Mouse (Mus musculus) right cerebral cortex, postnatal 10 days (tissue): ENCODE results near the gene Nap1l3.

Experiments used
- DNase-seq, 2 experiments: peaks; one replicate each; pipeline ENCODE4 v3.0.0; 2021; ENCODE audit warnings: low spot score in 2 of 2

Gene Nap1l3

GRCm38 (mm10) chrX:122396781-122397581 is at the start of gene Nap1l3:
Gene Nap1l3, minus strand, starts transcription at chrX:122397401.
- peak; percentile 85 to 92 for DNase-seq

- peak in 1 of 2 experiments; percentile 15 for DNase-seq
These were observed 451 bp upstream of the Nap1l3 start for GRCm38 (mm10) chrX:122397652-122398051.
